Mouse (Mus musculus) thymus, adult 2 months (tissue): ENCODE measurements around the gene Eng.

ENCODE experiments used
- CTCF ChIP-seq: fragments of 200-500 bp; IDR thresholded peaks from 2 replicates; pipeline ENCODE4 v1.5.1; 2012; ENCODE audit warnings: mild to moderate bottlenecking, control low read depth, low read length, moderate library complexity, borderline replicate concordance; ENCODE audit not compliant: control insufficient read depth, poor library complexity, insufficient read depth; ENCODE audit errors: extremely low read depth
- POLR2A ChIP-seq: fragments of 200-500 bp; IDR thresholded peaks from 2 replicates; pipeline ENCODE4 v1.6.1; 2012; ENCODE audit warnings: mild to moderate bottlenecking, low read length, control low read depth, moderate library complexity; ENCODE audit not compliant: control insufficient read depth, poor library complexity, insufficient read depth; ENCODE audit errors: extremely low read depth

DNA sequence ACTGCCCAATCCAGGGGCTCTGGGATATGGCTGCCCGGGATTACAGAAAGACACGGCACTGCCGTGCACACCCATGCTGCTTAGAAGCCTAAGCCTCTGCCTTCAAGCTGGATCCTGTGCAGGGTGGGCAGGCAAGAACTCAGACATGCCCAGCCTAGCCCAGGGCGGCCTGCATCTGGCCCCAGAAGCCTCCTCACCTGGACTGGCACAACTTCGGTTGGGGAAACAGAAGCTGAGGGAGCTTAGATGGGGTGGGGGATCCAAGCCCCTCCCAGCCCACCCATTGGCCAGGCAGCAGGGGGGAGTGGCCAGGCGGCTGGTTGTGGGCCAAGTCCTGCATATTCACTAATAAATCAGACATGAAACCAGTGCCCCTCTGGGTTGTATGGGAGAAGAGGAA lies 35.4 kb downstream of the Eng start:
- no peak for TF ChIP-seq POLR2A
- TF ChIP-seq CTCF = no peak
